Mouse (Mus musculus) thymus, postnatal 25 days (tissue): ENCODE results near the gene Tmem230.
"Not testable (repeated sequence)": the region's sequence is repeated elsewhere in the genome, so short reads cannot be mapped to it uniquely, and the experiment has no call there.

Experiments
- DNase-seq: peaks from one replicate; pipeline ENCODE4 v3.0.0; 2022

The Tmem230 gene

GRCm38 (mm10) chr2:132272694-132273389 lies 25.2 kb upstream of the Tmem230 start:
- no peak for DNase-seq

GRCm38 (mm10) chr2:132270331-132270951 lies 22.8 kb upstream of the Tmem230 start:
- DNase-seq, result no peak

- no peak for DNase-seq
Measured at GRCm38 (mm10) chr2:132269217-132269616, 21.6 kb upstream of the Tmem230 start.

GRCm38 (mm10) chr2:132266086-132266485 lies 18.5 kb upstream of the Tmem230 start:
- no peak for DNase-seq

- DNase-seq, result no peak
Measured at GRCm38 (mm10) chr2:132265196-132265595, 17.6 kb upstream of the Tmem230 start.

GRCm38 (mm10) chr2:132264266-132264710 lies 16.7 kb upstream of the Tmem230 start:
- no peak for DNase-seq

- DNase-seq, result peak; percentile 66
Measured at GRCm38 (mm10) chr2:132263421-132264265, 16.0 kb upstream of the Tmem230 start.

GRCm38 (mm10) chr2:132262879-132263398 lies 15.3 kb upstream of the Tmem230 start, which contains the start of gene Cds2:
Cds2 (plus strand) TSS chr2:132263148.
- DNase-seq, result peak; percentile 99

GRCm38 (mm10) chr2:132262175-132262574 lies 14.6 kb upstream of the Tmem230 start:
- no peak for DNase-seq

- no peak for DNase-seq
Measured at GRCm38 (mm10) chr2:132260601-132261000, 13.0 kb upstream of the Tmem230 start.

- DNase-seq, result no peak
Measured at GRCm38 (mm10) chr2:132257350-132258068, 9.9 kb upstream of the Tmem230 start.

- DNase-seq, result no peak
Measured at GRCm38 (mm10) chr2:132253603-132254002, 6.0 kb upstream of the Tmem230 start.

- peak; percentile 97 for DNase-seq
Measured at GRCm38 (mm10) chr2:132252542-132253528, 5.2 kb upstream of the Tmem230 start, which contains the start of gene Pcna. Pcna (minus strand) TSS chr2:132253314.

- DNase-seq, result no peak
Measured at GRCm38 (mm10) chr2:132251911-132252310, 4.3 kb upstream of the Tmem230 start.

- DNase-seq, result no peak
Measured at GRCm38 (mm10) chr2:132243370-132243769, 4.2 kb downstream of the Tmem230 start.

- DNase-seq, result peak; percentile 38
Measured at GRCm38 (mm10) chr2:132240457-132240856, 7.2 kb downstream of the Tmem230 start.

- not testable (repeated sequence) for DNase-seq
Measured at GRCm38 (mm10) chr2:132239434-132239833, 8.2 kb downstream of the Tmem230 start.

GRCm38 (mm10) chr2:132235975-132236374 lies 11.6 kb downstream of the Tmem230 start:
- no peak for DNase-seq

GRCm38 (mm10) chr2:132235291-132235690 lies 12.3 kb downstream of the Tmem230 start:
- DNase-seq, result no peak

- DNase-seq, result no peak
Measured at GRCm38 (mm10) chr2:132233985-132234765, 13.4 kb downstream of the Tmem230 start.
